Mouse (Mus musculus) adrenal gland, adult 2 months (tissue): ENCODE measurements around the gene Kcnk5. TPM values are rescaled to one million over a fixed set of nuclear protein-coding genes. Genes with fewer than 3 reads are reported as not detected.

ENCODE experiments used
- DNase-seq: peaks from one replicate; pipeline ENCODE4 v3.0.0; 2021
- polyA plus RNA-seq: library from polyadenylated mRNA; depleted of rRNA; stranded (reverse); fragments of >200 nt; gene quantifications from 2 replicates; pipeline ENCODE4 v1.2.3, GENCODE M21; 2012
- total RNA-seq, 2 experiments: library from RNA; stranded (reverse); gene quantifications; 2 replicates each; pipeline ENCODE4 v1.2.3; 2021

Gene Kcnk5
- total and polyA plus RNA-seq, 3 experiments, result 8.6 to 9.8 (median 9.5) TPM

DNA sequence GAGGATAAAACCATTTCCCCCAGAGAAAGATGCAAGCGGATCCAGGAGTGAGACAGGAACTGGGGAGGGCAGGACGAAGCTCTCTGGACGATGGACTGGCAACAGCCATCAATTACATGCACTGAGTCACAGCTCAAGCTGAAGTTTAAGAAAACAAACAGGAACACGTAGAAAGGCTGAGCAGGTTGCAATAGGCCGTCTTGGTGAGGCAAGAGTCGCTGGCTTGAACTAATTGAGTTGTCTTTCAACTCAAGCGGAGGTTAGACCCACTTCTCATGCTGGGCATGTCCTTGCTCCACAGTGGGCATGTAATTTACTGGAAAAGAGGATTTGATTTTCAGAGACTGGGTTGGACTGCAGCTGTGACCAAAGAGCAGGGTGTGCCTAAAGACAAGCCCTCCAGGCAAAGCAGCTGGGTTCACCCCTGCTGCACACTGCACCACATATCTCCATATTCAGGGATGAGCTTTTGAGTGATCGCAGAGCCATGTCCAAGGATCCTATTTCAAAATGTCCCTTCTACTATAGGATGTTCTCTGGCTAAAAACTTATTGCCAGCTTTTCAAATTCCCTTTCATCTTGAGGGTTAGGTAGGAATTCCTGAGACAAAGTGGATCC lies 19.6 kb upstream of the Kcnk5 start:
- DNase-seq, result peak; percentile 62

- DNase-seq, result no peak
Measured at GRCm38 (mm10) chr14:20193103-20193715, 11.6 kb upstream of the Kcnk5 start.

- no peak for DNase-seq
Measured at GRCm38 (mm10) chr14:20191136-20191735, 9.6 kb upstream of the Kcnk5 start.

GRCm38 (mm10) chr14:20189751-20190150 lies 8.1 kb upstream of the Kcnk5 start:
- peak; percentile 65 for DNase-seq

DNA sequence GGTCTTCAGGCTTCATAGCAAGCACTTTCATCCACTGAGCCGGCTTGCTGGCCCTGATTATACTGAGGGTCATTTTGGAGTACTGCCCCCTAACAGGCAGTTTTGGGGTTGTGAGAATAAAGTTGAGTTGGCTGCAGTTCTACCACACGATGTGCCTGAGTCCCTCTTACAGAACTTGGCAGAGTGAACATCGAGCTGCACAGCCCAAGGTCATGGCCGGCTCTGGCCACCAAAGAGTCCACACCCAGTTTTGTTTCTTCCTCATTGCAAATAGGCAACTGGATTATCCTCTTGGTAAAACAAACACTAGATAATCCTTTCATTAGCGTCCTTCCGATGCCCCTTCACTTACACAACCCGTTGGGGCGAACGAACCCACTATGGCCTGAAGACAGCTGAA lies 3.8 kb upstream of the Kcnk5 start:
- peak; percentile 66 for DNase-seq

DNA sequence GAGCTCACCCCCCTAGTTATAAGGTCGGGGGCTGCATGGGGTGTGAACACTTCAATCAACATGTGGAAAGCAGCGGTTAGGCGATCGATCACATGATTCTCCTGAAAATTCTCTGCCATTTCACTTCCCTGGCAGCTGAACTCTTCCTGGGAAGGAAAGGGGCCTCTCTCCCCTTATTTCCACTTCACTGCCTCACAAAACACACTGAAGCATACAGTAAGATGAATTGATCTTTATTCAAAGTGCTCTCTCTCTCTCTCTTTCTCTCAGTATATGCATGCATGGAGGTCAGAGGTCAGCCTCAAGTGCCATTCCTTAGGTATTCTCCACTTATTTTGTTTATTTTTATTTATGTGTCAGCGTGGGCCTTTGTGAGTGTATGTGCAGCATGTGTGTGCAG lies 2.1 kb upstream of the Kcnk5 start:
- no peak for DNase-seq

GRCm38 (mm10) chr14:20182596-20182995 lies 987 bp upstream of the Kcnk5 start:
- peak; percentile 50 for DNase-seq

DNA sequence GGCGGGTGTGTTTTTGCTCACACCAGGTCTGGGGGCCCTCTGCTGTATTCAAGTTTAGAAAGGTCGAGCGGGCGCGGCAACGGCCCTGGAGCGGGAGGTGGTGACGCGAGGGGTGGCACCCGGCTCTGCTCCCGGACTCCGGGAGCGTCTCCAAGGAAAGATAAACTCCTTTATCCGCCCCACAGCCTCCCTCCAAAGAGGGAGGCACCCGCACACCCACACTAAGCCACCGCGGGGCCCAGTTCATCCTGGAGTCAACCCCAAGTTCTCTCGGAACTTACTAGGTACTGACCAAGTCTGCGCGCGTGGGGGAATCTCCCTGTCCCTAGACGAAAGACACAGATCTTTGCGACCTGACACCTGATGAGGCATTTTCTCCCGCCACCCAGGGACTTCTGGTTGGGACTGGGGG lies 852 bp downstream of the Kcnk5 start:
- peak; percentile 73 for DNase-seq

DNA sequence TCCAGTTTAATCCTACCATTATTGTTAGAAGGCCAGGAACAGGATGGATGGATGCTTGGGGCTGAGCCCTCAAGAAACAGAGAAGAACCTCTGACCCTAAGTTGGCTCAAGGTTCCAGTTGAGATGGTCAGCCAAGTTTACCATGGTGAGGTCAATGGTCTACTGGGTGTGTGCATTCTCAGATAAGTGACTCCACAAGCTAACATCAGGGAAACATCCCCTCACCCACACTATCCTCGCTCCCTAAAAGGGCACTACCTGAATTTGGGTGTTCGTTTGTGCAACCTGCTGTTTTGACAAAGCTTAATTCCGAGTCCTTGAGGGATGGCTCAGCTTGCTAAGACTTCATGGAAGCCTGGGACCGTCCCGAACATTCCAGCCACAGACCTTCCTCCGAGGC lies 1.3 kb downstream of the Kcnk5 start:
- no peak for DNase-seq

DNA sequence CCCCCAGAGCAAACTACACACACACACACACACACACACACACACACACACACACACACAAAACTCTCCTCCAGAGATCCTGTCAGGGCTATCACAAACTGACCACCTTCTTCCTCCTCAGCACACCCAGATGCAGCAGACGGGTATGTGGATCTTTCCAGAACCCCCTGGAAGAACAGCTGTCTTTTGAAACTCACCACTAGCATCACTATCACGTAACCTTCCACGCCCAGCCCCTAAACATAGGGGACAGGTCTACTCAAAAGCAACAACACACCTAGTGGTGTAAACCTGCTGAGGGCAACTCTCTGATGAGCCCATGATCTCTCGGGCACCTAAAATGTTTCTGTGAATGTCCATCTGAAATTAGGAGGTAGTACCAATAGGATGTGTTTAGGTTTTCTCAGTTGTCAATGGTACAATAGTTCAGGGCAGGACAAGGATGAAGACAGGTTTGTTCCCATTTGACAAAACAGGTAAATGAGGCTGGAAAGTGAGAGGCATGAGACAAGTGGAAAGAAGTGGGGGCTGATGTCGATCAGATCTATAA lies 1.8 kb downstream of the Kcnk5 start:
- DNase-seq, result no peak

- DNase-seq, result no peak
Measured at GRCm38 (mm10) chr14:20179080-20179479, 2.5 kb downstream of the Kcnk5 start.

DNA sequence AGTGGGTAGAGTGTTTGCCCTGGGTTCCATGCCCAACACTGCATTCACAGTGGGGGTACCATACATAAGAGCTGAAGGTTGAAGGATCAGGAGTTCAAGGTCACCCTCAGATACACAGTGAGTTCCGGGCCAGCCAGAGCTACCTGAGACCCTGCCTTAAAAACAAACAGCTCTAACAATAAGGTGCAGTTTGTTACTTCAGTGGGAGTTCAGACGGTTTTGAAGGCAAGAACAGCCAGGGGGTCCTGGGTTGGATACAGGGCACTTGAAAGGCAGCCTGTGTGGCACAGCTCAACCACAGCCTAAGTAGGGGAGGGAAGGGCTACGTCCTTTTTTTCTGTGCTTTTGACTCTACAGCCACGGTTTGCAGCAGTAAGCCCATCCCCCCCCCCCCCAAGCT lies 3.0 kb downstream of the Kcnk5 start:
- no peak for DNase-seq

GRCm38 (mm10) chr14:20177494-20178123 lies 4.0 kb downstream of the Kcnk5 start:
- DNase-seq, result no peak

GRCm38 (mm10) chr14:20175705-20176104 lies 5.9 kb downstream of the Kcnk5 start:
- no peak for DNase-seq

- no peak for DNase-seq
Measured at GRCm38 (mm10) chr14:20175114-20175513, 6.5 kb downstream of the Kcnk5 start.

DNA sequence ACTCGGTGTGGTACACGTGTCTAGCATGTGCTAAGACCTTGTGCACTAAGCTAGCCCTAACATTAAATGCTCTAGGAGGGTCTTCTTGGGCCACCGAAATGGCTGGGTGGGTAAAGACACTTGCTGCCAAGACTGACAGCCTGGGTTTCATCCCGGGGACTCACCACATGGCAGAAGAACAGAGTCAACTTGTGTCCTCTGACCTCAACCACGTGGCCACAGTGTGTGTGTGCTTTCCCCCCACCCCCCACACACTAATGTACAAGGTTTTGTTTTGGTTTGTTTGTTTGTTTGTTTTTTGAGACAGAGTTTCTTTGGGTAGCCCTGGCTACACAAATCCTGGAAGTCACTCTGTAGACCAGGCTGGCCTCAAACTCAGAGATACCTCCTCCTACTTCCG lies 6.9 kb downstream of the Kcnk5 start:
- DNase-seq, result no peak

- no peak for DNase-seq
Measured at GRCm38 (mm10) chr14:20173873-20174490, 7.6 kb downstream of the Kcnk5 start.

GRCm38 (mm10) chr14:20172924-20173323 lies 8.7 kb downstream of the Kcnk5 start:
- DNase-seq, result no peak

DNA sequence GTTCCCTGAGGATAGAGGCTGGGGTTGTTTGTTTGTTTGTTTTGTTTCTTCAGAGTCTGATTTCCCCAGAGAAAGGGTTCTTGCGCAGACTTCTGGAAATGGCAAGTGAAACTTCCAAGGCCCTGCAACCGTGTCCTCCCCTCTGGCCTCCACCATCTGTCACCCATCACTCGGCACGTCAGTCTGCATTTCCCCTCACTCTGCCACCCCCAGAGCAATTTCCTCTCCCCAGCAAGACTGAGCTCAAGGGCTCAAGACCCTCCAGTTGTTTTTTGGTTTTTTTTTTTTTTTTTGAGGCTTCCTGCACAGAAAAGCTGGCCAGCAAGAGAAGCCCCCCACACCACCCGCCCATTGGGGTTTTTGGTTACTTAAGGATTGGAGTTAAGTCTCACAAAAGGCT lies 9.1 kb downstream of the Kcnk5 start:
- DNase-seq, result no peak

GRCm38 (mm10) chr14:20171840-20172239 lies 9.8 kb downstream of the Kcnk5 start:
- no peak for DNase-seq

GRCm38 (mm10) chr14:20169251-20169650 lies 12.4 kb downstream of the Kcnk5 start:
- DNase-seq, result no peak

GRCm38 (mm10) chr14:20168478-20168877 lies 13.1 kb downstream of the Kcnk5 start:
- DNase-seq, result no peak

DNA sequence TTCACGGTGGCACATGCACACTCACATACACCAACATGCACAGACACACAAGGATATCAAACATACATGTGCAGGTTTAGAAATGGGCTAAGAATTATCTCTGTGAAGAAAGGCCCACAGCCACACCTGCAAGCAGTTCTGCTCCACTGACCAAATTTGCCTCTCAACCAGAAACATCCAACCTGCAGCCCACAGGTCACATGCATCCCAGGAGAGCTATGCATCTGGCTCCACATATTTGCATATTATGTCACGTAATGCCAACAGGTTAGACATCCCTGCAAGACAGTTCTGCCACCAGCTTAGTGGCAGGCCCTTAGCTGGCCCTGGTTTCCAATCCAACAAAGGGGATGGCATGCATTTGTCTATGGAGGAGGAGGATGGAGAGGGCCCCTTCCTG lies 13.6 kb downstream of the Kcnk5 start:
- DNase-seq, result no peak
